Mouse (Mus musculus) cerebellum, adult 11-12 months (tissue): ENCODE measurements around the gene Cggbp1.

Experiments used
- DNase-seq: peaks from one replicate; pipeline ENCODE4 v3.0.0; 2022

Cggbp1 gene

DNA sequence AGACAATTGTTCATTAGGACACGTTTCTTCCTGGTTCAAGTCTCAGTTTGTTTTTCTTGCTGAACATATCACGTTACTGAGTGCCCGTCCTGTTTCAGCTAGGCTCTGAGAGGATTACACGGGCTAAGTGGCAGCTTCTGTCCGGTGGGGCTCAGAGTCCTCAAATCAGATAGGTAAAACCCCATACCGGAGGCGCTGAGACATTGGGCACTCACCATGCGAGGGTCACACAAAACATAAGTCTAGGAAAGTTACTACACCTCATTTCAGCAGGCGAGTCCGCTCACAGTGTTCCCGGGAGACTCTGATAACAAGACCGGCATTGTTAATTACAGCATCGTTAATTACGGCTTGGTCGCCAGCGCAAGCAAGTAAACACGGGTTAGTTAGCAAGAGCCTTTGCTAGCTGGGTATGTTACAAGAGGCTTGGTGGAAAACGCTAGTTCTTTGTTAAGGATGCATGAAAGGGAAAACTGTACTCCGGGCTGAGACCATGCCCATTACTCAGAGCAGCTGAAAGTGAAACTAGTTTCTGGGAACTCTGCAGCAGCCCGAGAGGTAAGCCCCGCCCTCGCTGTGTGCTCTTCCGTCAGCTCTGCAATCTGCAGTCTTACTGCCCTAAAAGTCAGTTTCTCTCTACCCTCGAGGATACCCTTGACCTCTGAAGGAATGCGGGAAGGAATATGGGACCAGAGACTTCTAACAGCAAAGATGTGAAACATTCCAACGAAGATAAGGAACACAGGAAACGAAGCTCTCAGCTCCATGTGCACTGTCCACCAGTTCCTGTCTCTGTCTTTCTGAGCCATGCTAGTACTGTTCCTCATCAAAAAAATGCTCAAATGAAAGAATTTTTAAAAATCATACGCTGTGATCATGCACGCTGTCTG, 21.9 kb downstream of the Cggbp1 start:
- DNase-seq = peak; percentile 21

- no peak for DNase-seq
Observed at GRCm38 (mm10) chr16:64875384-64875783, 23.6 kb downstream of the Cggbp1 start.

DNA sequence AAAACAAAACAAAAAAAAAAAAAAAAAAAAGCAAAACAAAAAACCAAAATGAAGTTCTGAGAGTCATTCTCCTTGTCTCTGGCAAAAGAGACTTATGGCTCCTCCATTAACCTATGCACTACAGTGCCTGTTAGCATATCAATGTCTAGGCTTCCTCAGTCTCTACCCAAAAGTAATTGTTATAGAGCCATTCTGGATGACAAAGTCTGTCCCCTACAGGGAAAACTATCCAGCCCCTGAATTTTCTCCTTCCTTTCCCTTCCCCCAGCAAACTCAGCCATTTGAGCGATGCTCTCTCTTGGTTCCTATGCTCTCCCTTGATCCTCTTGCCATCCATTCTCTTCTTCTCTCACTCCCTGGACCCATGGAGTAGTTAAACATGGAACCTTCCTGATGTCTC, 24.0 kb downstream of the Cggbp1 start:
- DNase-seq = no peak

DNA sequence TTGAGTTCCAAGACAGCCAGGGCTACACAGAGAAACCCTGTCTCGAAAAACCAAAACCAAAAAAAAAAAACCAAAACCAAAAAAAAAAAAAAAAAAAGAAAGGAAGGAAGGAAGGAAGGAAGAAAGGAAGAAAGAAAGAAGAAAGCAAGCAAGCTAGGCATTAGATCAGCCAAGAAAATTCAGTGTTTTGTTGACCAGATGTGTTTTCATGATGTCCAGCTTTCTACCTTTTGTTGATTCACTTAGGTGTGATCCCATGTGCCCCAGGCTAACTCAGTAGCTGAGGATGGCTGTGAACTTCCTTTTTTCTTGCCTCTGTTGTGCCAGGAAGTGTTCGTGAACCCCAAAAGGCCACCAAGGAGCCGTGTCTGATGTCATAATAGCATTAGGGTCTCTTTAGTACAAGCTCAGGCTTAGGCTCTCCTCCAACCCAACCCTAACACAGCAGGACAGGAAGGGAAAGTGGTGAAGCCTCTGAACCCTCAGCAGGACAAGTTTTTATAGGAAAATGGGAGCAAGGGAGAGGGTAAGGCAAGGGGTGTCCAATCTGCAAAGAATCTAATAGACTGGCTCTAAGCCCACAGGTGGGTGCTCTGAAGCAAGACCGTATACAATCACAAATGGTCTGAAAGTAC, 25.0 kb downstream of the Cggbp1 start:
- no peak for DNase-seq

- DNase-seq = no peak
Observed at GRCm38 (mm10) chr16:64877314-64877713, 25.5 kb downstream of the Cggbp1 start.

GRCm38 (mm10) chr16:64878611-64879132, 26.9 kb downstream of the Cggbp1 start:
- DNase-seq = no peak

GRCm38 (mm10) chr16:64879735-64880134, 27.9 kb downstream of the Cggbp1 start:
- no peak for DNase-seq

DNA sequence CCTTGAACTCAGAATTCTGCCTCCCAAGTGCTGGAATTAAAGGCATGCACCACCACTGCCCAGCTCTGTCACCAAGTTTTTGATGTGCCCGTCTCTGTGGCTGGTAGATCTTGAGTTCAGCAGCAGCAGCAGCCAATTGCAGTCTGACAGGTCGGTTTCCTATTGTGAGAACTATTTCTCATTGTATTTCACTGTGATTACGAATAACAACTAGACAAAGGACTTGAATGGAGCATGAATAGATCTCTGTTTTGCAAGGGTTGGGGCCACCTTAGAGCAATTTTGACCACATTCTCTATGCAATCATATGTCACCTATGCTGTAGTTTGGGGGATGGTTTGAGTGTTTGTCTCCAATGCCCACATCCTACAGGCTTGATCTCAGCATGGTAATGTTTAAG, 29.2 kb downstream of the Cggbp1 start:
- DNase-seq = no peak

GRCm38 (mm10) chr16:64881442-64881841, 29.6 kb downstream of the Cggbp1 start:
- DNase-seq = no peak

DNA sequence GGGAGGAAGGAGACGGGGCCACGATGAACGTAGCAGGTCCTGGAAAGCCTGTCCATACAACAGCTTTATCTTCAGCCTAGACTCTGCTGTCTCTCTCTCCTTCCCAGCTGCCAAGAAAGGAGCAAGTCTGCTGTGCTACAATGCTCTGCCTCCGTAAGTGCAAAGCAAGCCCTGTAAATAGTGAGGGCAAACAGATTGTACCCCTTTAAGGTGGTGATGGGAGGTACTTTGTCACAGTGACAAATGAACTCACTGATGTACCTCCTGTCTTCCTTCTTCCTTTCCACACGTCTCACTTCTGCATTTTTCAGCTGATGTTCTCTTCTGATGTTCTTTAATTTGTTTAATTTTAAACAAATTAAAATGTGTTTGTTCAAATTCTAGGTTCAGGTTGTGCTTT, 32.1 kb downstream of the Cggbp1 start:
- DNase-seq = no peak

DNA sequence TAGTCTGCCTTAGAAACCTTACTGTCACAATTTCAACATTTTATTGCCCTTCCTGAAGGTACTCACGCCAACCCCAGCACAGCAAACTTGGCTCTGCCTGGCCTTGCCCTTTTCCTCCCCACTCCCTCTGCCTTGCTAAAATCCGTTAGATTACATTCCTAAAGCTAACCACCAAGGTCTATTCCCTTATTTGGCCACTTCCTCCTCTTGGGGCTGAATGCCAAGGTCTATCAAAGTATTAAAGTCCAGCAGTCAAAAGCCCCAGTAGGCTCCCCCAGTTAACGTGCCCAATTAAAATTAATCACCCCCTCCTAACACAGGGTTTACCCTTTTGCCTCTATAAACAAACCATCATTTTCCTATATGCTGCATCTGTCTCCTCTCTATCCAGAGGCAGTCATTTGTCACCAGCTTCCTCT, 32.6 kb downstream of the Cggbp1 start:
- DNase-seq = no peak

DNA sequence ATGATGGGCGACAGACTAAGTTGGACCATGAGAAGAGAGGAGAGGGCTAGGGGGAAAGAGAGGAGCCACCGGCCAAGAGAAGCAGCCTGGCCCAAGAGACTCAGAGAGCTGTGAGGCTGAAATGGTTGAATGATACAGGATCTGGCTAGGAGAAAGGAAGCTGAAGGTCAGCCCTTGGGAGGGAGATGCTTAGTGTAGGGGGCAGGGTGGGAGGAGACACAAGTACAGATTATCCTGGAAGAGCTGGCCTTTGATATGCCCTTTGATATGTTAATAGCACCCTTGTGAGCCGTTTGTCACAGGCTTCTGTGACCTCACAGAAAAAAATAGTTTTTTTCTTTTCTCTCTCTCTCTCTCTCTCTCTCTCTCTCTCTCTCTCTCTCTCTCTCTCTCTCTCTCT, 33.3 kb downstream of the Cggbp1 start:
- DNase-seq = no peak

GRCm38 (mm10) chr16:64885547-64885946, 33.8 kb downstream of the Cggbp1 start:
- DNase-seq = no peak

DNA sequence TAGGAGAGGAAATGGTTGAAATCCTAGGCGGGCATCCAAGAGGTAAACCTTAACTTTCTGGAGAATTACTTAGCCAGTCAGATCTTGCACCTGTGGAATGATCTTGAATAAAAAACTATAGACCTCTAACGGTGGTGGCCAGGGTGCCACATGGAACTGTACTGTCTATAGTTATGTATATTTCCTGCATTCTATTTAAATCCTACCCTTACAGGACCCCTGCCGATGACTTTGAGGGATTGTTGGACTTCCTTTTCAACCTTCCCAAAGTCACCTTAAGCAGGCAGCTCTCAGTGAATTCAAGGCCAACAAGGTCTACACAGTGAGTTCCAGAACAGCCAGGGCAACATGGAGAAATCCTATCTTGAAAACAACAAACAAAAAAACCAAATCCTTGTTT, 37.7 kb downstream of the Cggbp1 start:
- DNase-seq = no peak

DNA sequence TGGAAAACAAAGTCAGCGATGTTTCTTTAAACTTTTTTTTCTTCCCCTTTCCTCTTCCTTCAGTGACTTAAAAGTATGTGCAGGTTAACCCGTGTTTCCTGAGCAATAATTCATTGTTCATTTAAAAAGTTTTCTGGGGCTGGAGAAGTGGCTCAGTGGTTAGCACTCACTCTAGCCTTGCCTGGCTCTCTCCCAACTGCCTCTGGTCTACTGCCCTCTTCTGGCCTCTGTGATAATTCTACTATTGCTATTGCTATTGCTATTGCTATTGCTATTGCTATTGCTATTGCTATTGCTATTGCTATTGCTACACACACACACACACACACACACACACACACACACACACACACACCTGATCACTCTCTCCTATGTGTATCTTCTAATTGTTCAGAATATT, 47.3 kb downstream of the Cggbp1 start:
- no peak for DNase-seq

DNA sequence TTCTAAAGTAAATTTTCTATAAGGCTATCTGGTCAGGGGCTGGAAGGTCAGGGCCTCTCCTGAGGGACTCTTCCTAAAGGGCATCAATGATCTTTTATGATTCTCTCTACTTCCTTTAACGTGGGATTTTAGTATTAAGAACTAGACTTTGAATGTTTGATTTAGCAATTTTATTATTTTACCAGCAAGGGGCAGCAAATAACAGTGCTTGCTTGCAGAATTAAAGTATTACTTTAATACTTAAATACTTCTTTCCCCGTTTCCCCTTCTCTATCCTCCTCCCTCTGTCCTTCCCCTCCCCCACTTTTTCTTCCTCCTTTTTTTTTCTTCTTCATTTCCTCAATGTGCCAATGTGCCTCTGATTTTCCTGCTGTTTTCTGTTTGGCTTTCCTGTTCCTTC, 51.5 kb downstream of the Cggbp1 start:
- DNase-seq = no peak

- DNase-seq = no peak
Observed at GRCm38 (mm10) chr16:64907112-64907511, 55.3 kb downstream of the Cggbp1 start.

DNA sequence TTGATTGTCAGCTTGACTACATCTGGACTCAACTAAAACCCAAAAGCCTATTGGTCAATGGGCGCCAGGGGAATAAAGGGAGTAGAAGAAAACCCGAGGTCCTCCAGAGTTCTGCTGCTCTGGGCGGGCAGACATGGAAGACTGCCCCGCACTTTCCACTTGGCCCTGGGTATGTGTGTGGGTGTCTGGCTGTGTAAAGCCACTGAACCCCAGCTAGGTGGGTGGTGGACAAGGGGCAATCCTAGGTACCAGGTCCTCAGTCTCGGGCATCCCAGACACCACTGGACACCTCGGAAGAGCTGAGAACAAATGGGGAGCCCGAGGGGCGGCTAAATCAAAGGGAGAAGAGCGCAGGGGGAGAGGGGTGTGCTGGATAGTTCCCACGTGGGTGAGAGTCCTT, 57.0 kb downstream of the Cggbp1 start:
- no peak for DNase-seq
